Mouse (Mus musculus) hindbrain, embryonic 15.5 days (tissue): ENCODE results near the gene Eefsec. TPM values are rescaled to one million over a fixed set of nuclear protein-coding genes. Genes with fewer than 3 reads are reported as not detected.
A peak's percentile ranks its signal among the peaks of the same experiment; 100 is the strongest.

ENCODE experiments used
- ATAC-seq: fragments of 200-750 bp; cut with Nextera tagmentation; 2 replicates; pipeline ENCODE4 v1.8.0; 2017; ENCODE audit warnings: low read depth, moderate number of reproducible peaks, moderate TSS enrichment; ENCODE audit not compliant: low FRiP score
- H3K27ac ChIP-seq: fragments of 300-500 bp; sonication (generic); replicated peaks from 2 replicates; pipeline ENCODE4 v1.5.1; 2015; ENCODE audit warnings: mild to moderate bottlenecking, inconsistent platforms
- H3K27me3 ChIP-seq: fragments of 300-500 bp; sonication (generic); 2 replicates; pipeline ENCODE4 v1.6.1; 2015; ENCODE audit warnings: control low read depth, inconsistent platforms
- H3K36me3 ChIP-seq: fragments of 300-500 bp; sonication (generic); 2 replicates; pipeline ENCODE4 v1.6.1; 2015; ENCODE audit warnings: control low read depth, inconsistent platforms
- H3K4me1 ChIP-seq: fragments of 300-500 bp; sonication (generic); replicated peaks from 2 replicates; pipeline ENCODE4 v1.6.1; 2015; ENCODE audit warnings: control low read depth, inconsistent platforms
- H3K4me2 ChIP-seq: fragments of 300-500 bp; sonication (generic); 2 replicates; pipeline ENCODE4 v1.6.1; 2015; ENCODE audit warnings: moderate library complexity, mild to moderate bottlenecking, inconsistent platforms
- H3K4me3 ChIP-seq: fragments of 300-500 bp; sonication (generic); 2 replicates; pipeline ENCODE4 v1.5.1; 2015; ENCODE audit warnings: mild to moderate bottlenecking, inconsistent platforms
- H3K9ac ChIP-seq: fragments of 300-500 bp; sonication (generic); 2 replicates; pipeline ENCODE4 v1.6.1; 2015; ENCODE audit warnings: inconsistent platforms
- H3K9me3 ChIP-seq: fragments of 300-500 bp; sonication (generic); 2 replicates; pipeline ENCODE4 v1.6.1; 2016; ENCODE audit warnings: control low read depth, inconsistent platforms
- WGBS: fragments of 180-500 bp; shearing (Covaris S2); methylation state at CpG from one replicate; pipeline ENCODE4 v1.1.7; 2015; 5-methylcytosine and 5-hydroxymethylcytosine counted together
- polyA plus RNA-seq: library from polyadenylated mRNA; unstranded; fragments of >200 nt; fragmentation: Nextera tagmentation; extraction: Ambion mirVana; gene quantifications from 2 replicates; pipeline ENCODE4 v1.2.1, GENCODE M21; 2015

The Eefsec gene
- polyA plus RNA-seq = 26.6 and 30.2 TPM in 2 replicates

DNA sequence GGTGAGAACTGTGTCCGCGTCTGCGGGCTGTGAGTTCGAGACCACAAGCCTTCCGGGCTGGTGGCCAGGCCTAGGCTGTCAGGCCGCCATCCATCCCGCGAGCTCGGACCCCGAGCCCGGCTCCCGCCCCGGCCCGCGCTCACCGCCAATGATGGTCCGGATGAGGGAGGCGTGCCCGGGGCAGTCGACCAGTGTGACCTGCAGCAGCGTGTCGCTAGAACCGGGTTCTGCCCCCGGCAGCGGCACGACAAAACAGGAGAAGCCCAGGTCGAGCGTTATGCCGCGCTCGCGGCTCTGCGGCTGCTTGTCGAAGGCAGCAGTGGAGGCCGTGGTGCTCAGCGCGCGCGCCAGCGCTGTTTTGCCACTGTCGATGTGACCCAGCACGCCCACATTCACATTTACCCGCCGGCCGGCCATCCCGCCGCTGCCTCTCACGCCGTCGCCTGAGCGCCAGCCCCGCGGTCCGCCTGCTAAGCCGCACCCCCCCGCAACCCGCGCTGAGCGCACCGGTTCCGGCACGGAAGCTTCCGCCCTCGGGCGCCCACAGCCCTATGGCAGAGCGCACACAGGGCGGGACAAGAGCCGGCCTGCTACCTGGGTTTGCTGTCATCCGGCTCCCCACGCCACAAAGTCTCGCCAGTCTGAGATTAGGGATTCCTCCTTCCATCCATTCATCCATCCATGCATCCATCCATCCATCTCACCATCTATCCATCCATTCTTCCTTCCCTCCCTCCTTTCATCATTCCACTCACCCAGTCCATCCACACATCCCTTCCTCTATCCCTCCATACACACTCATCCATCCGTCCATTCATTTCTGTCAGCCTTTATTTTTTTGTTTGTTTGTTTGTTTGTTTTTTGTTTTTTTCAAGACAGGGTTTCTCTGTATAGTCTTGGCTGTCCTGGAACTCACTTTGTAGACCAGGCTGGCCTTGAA, at the start of gene Eefsec:
TSS of gene Eefsec (minus strand) at position 477 of the 940 bp plus-strand sequence.
- peak within 1 kb of the TSS; percentile 72 for H3K4me2 ChIP-seq
- peak within 1 kb of the TSS; percentile 78 for H3K9ac ChIP-seq
- peak within 1 kb of the TSS; percentile 77 for H3K27ac ChIP-seq
- H3K36me3 ChIP-seq = no peaks in the 10 kb centered on the region
- peak within 1 kb of the TSS; percentile 67 for H3K4me3 ChIP-seq
- ATAC-seq = peak; percentile 95
- under 1% methylated on average over 72 of the region's 72 CpGs for WGBS
- H3K4me1 ChIP-seq = peaks cover 11% of the 10 kb centered on the region
- H3K27me3 ChIP-seq = 0 out of 2 replicates have a peak, but pooled peaks cover under 1% of the 10 kb centered on the region
- no peaks in the 10 kb centered on the region for H3K9me3 ChIP-seq

- no peak overlapping the region for H3K4me3 ChIP-seq
- H3K36me3 ChIP-seq = peaks cover 25% of the 10 kb centered on the region
- no peaks in the 10 kb centered on the region for H3K4me1 ChIP-seq
- no peaks in the 10 kb centered on the region for H3K27me3 ChIP-seq
- no peak overlapping the region for H3K4me2 ChIP-seq
- H3K27ac ChIP-seq = no peak overlapping the region
- 77% methylated on average over 6 of the region's 6 CpGs for WGBS
- no peak overlapping the region for H3K9ac ChIP-seq
- no peak for ATAC-seq
- H3K9me3 ChIP-seq = no peaks in the 10 kb centered on the region
Observed at GRCm38 (mm10) chr6:88493712-88494111, 47.4 kb upstream of the Eefsec start.

GRCm38 (mm10) chr6:88490629-88491354, 44.5 kb upstream of the Eefsec start:
- Histone ChIP-seq H3K4me3 (no peak overlapping the region), H3K9me3 (no peaks in the 10 kb centered on the region), H3K4me1 (peaks cover 9% of the 10 kb centered on the region; the same call in 1 of the 2 replicates), H3K4me2 (no peak overlapping the region), H3K9ac (no peak overlapping the region), H3K27ac (no peak overlapping the region; the same call in 1 of the 2 replicates), H3K27me3 (no peaks in the 10 kb centered on the region), H3K36me3 (0 out of 2 replicates have a peak, but pooled peaks cover 8% of the 10 kb centered on the region)
- ATAC-seq = peak; percentile 67; the same call in 1 of the 2 replicates
- 71% methylated on average over 12 of the region's 12 CpGs for WGBS

- no peak overlapping the region for H3K4me2 ChIP-seq
- H3K9ac ChIP-seq = no peak overlapping the region
- no peaks in the 10 kb centered on the region for H3K9me3 ChIP-seq
- no peak for ATAC-seq
- no peak overlapping the region for H3K4me3 ChIP-seq
- peaks cover 14% of the 10 kb centered on the region; the same call in 1 of the 2 replicates for H3K36me3 ChIP-seq
- no peaks in the 10 kb centered on the region for H3K27me3 ChIP-seq
- WGBS = 93% methylated on average over 6 of the region's 6 CpGs
- H3K4me1 ChIP-seq = peaks cover 9% of the 10 kb centered on the region; the same call in 1 of the 2 replicates
- no peak overlapping the region for H3K27ac ChIP-seq
Observed at GRCm38 (mm10) chr6:88489834-88490233, 43.5 kb upstream of the Eefsec start.

DNA sequence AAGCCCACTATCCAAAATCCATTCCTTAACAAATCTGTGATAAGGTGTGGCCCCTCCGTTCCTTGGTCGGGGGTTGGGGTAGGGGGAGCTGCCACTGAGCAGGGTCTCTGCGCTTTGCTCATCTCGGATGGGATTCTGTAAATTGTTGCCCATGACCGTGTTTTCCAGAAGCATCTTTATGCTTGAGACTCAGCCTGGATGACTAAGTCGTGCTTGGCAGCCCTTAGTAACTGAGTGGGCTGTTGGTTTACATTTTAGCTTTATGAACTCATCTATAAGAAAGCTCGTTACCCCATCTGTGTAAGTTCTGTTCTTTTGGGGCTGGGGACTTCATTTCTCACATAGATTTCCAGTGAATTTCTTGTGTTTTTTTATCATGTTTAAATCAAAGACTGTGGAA, 42.7 kb upstream of the Eefsec start:
- H3K4me2 ChIP-seq = no peak overlapping the region
- no peak overlapping the region for H3K9ac ChIP-seq
- H3K27ac ChIP-seq = no peak overlapping the region
- no peaks in the 10 kb centered on the region for H3K27me3 ChIP-seq
- H3K4me3 ChIP-seq = no peak overlapping the region
- no peak for ATAC-seq
- peaks cover 9% of the 10 kb centered on the region; the same call in 1 of the 2 replicates for H3K4me1 ChIP-seq
- no peaks in the 10 kb centered on the region for H3K9me3 ChIP-seq
- peaks cover 22% of the 10 kb centered on the region; the same call in 1 of the 2 replicates for H3K36me3 ChIP-seq
- 94% methylated on average over 7 of the region's 7 CpGs for WGBS

GRCm38 (mm10) chr6:88486893-88487292, 40.6 kb upstream of the Eefsec start:
- peak; percentile 83 for ATAC-seq
- Histone ChIP-seq H3K4me2 (no peak overlapping the region), H3K4me1 (peaks cover 9% of the 10 kb centered on the region; the same call in 1 of the 2 replicates), H3K9me3 (no peaks in the 10 kb centered on the region), H3K9ac (no peak overlapping the region), H3K4me3 (no peak overlapping the region), H3K36me3 (peaks cover 30% of the 10 kb centered on the region), H3K27ac (no peak overlapping the region), H3K27me3 (no peaks in the 10 kb centered on the region)
- WGBS = 64% methylated on average over 8 of the region's 8 CpGs

GRCm38 (mm10) chr6:88485378-88485777, 39.0 kb upstream of the Eefsec start:
- H3K27ac ChIP-seq = no peak overlapping the region
- no peaks in the 10 kb centered on the region for H3K9me3 ChIP-seq
- H3K36me3 ChIP-seq = peaks cover 43% of the 10 kb centered on the region
- no peaks in the 10 kb centered on the region for H3K27me3 ChIP-seq
- 92% methylated on average over 6 of the region's 6 CpGs for WGBS
- ATAC-seq = no peak
- peaks cover 9% of the 10 kb centered on the region; the same call in 1 of the 2 replicates for H3K4me1 ChIP-seq
- H3K9ac ChIP-seq = no peak overlapping the region
- H3K4me2 ChIP-seq = no peak overlapping the region
- H3K4me3 ChIP-seq = no peak overlapping the region

DNA sequence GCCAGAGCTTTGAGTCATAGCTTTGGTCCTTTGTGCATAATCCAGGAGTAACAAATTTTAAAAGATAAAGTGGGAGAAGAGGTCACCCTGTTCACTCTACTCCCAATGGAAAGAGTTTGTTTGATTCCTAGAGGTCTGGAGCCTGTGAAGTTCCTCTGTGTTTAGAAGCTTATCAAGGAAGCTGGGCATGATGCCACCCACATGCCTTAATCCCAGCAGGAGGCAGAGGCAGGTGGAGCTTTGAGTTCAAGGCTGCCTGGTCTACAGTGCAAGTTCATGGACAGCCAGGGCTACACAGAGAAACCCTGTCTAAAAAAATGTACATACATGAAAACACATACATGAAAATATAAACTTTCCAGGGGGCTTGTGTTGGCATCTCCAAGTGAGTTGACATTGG, 37.6 kb upstream of the Eefsec start:
- H3K36me3 ChIP-seq = peaks cover 54% of the 10 kb centered on the region
- no peak overlapping the region for H3K4me3 ChIP-seq

GRCm38 (mm10) chr6:88483111-88483510, 36.8 kb upstream of the Eefsec start:
- H3K36me3 ChIP-seq = peaks cover 54% of the 10 kb centered on the region
- no peak for ATAC-seq
- 63% methylated on average over 7 of the region's 7 CpGs for WGBS
- H3K4me1 ChIP-seq = peaks cover 9% of the 10 kb centered on the region; the same call in 1 of the 2 replicates
- no peaks in the 10 kb centered on the region for H3K27me3 ChIP-seq
- no peak overlapping the region for H3K4me2 ChIP-seq
- H3K9ac ChIP-seq = no peak overlapping the region
- no peak overlapping the region for H3K4me3 ChIP-seq
- no peaks in the 10 kb centered on the region for H3K9me3 ChIP-seq
- no peak overlapping the region for H3K27ac ChIP-seq

More for the DNA sequence above, 37.6 kb upstream of the Eefsec start:
- Histone ChIP-seq H3K9ac (no peak overlapping the region), H3K27ac (no peak overlapping the region), H3K27me3 (no peaks in the 10 kb centered on the region), H3K4me2 (no peak overlapping the region), H3K9me3 (no peaks in the 10 kb centered on the region), H3K4me1 (peaks cover 9% of the 10 kb centered on the region; the same call in 1 of the 2 replicates)
- ATAC-seq = no peak

- 65% methylated on average over 6 of the region's 6 CpGs for WGBS
- H3K4me3 ChIP-seq = no peak overlapping the region
- no peak overlapping the region for H3K27ac ChIP-seq
- no peak overlapping the region for H3K9ac ChIP-seq
- H3K36me3 ChIP-seq = peaks cover 55% of the 10 kb centered on the region
- H3K4me1 ChIP-seq = no peaks in the 10 kb centered on the region
- no peak for ATAC-seq
- H3K4me2 ChIP-seq = no peak overlapping the region
- H3K9me3 ChIP-seq = no peaks in the 10 kb centered on the region
- H3K27me3 ChIP-seq = no peaks in the 10 kb centered on the region
Observed at GRCm38 (mm10) chr6:88480421-88480820, 34.1 kb upstream of the Eefsec start.

DNA sequence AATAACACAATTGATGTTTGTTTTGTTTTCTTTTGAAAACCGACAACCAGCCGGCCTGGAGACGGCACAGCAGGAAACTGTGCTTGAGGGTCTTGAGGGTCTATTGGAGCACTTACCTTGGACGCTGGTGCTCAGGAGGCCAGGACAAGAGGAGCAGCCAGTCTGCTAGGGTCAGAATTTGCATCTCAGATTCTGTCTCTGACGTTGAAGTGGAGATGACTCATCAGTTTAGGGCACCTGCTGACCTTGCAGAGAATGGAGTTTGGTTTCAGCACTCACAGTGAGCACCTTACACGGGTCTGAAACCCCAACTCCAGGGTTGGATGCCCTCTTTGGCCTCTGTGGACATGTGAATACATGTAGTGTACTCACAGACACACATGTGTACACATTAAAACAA, 23.5 kb upstream of the Eefsec start:
- H3K27ac ChIP-seq = no peak overlapping the region
- H3K4me1 ChIP-seq = peaks cover 15% of the 10 kb centered on the region
- no peak overlapping the region for H3K4me2 ChIP-seq
- no peaks in the 10 kb centered on the region for H3K27me3 ChIP-seq
- H3K9ac ChIP-seq = no peak overlapping the region
- ATAC-seq = no peak
- no peak overlapping the region for H3K4me3 ChIP-seq
- H3K36me3 ChIP-seq = peaks cover 28% of the 10 kb centered on the region
- no peaks in the 10 kb centered on the region for H3K9me3 ChIP-seq
- WGBS = 71% methylated on average over 6 of the region's 6 CpGs
